Mouse (Mus musculus): ENCODE results near the gene Rerg.
"Not testable (repeated sequence)": the region's sequence is repeated elsewhere in the genome, so short reads cannot be mapped to it uniquely, and the experiment has no call there.

Gene Rerg

GRCm38 (mm10) chr6:137087956-137088355 is 82.3 kb downstream of the Rerg start:
- no peak for DNase-seq (ENCODE audit: low read depth in 2 of 2, low spot score in 2 of 2)

GRCm38 (mm10) chr6:137087470-137087869 is 82.8 kb downstream of the Rerg start:
- DNase-seq (ENCODE audit: low read depth in 2 of 2, low spot score in 2 of 2), result no peak

- DNase-seq (ENCODE audit: low read depth in 2 of 2, low spot score in 2 of 2), result no peak
These were observed 90.6 kb downstream of the Rerg start for GRCm38 (mm10) chr6:137079701-137080100.

GRCm38 (mm10) chr6:137076731-137077130 is 93.6 kb downstream of the Rerg start:
- no peak for DNase-seq (ENCODE audit: low read depth in 2 of 2, low spot score in 2 of 2)

GRCm38 (mm10) chr6:137076225-137076624 is 94.1 kb downstream of the Rerg start:
- no peak for DNase-seq (ENCODE audit: low read depth in 2 of 2, low spot score in 2 of 2)

- DNase-seq (ENCODE audit: low read depth in 2 of 2, low spot score in 2 of 2), result no peak
These were observed 98.0 kb downstream of the Rerg start for GRCm38 (mm10) chr6:137072256-137072655.

- DNase-seq (ENCODE audit: low read depth in 2 of 2, low spot score in 2 of 2), result no peak
These were observed 98.8 kb downstream of the Rerg start for GRCm38 (mm10) chr6:137071466-137071865.

- DNase-seq (ENCODE audit: low read depth in 2 of 2, low spot score in 2 of 2), result no peak
These were observed 104.8 kb downstream of the Rerg start for GRCm38 (mm10) chr6:137065506-137065905.

GRCm38 (mm10) chr6:137064786-137065185 is 105.5 kb downstream of the Rerg start:
- no peak for DNase-seq (ENCODE audit: low read depth in 2 of 2, low spot score in 2 of 2)

- DNase-seq (ENCODE audit: low read depth in 2 of 2, low spot score in 2 of 2), result no peak
These were observed 106.9 kb downstream of the Rerg start for GRCm38 (mm10) chr6:137063239-137063940.

GRCm38 (mm10) chr6:137061880-137062531 is 108.3 kb downstream of the Rerg start:
- DNase-seq (ENCODE audit: low read depth in 2 of 2, low spot score in 2 of 2), result no peak

GRCm38 (mm10) chr6:137060595-137060994 is 109.7 kb downstream of the Rerg start:
- DNase-seq (ENCODE audit: low read depth in 2 of 2, low spot score in 2 of 2), result no peak

- no peak for DNase-seq (ENCODE audit: low read depth in 2 of 2, low spot score in 2 of 2)
These were observed 112.0 kb downstream of the Rerg start for GRCm38 (mm10) chr6:137058257-137058656.

GRCm38 (mm10) chr6:137054073-137054472 is 116.2 kb downstream of the Rerg start:
- DNase-seq (ENCODE audit: low read depth in 2 of 2, low spot score in 2 of 2), result no peak

GRCm38 (mm10) chr6:137053464-137053863 is 116.8 kb downstream of the Rerg start:
- DNase-seq (ENCODE audit: low read depth in 2 of 2, low spot score in 2 of 2), result no peak

- DNase-seq (ENCODE audit: low read depth in 2 of 2, low spot score in 2 of 2), result no peak
These were observed 117.3 kb downstream of the Rerg start for GRCm38 (mm10) chr6:137053006-137053405.

GRCm38 (mm10) chr6:137047036-137047435 is 123.3 kb downstream of the Rerg start:
- no peak for DNase-seq (ENCODE audit: low read depth in 2 of 2, low spot score in 2 of 2)

- DNase-seq (ENCODE audit: low read depth in 2 of 2, low spot score in 2 of 2), result no peak
These were observed 125.2 kb downstream of the Rerg start for GRCm38 (mm10) chr6:137045011-137045504.

GRCm38 (mm10) chr6:137035611-137036395 is 134.5 kb downstream of the Rerg start:
- DNase-seq (ENCODE audit: low read depth in 2 of 2, low spot score in 2 of 2), result not testable (repeated sequence)

- no peak for DNase-seq (ENCODE audit: low read depth in 2 of 2, low spot score in 2 of 2)
These were observed 139.6 kb downstream of the Rerg start for GRCm38 (mm10) chr6:137030611-137031097.

GRCm38 (mm10) chr6:137029931-137030610 is 140.2 kb downstream of the Rerg start:
- no peak for DNase-seq (ENCODE audit: low read depth in 2 of 2, low spot score in 2 of 2)

Data from CD8-positive naive resting alpha-beta T cell, adult 2 months (primary cell).